Mouse (Mus musculus) cerebellum, adult 2 months (tissue): ENCODE data around the gene Larp1.

ENCODE experiments used
- CTCF ChIP-seq: fragments of 200-500 bp; IDR thresholded peaks from 2 replicates; pipeline ENCODE4 v1.5.1; 2011; ENCODE audit warnings: low read depth, mild to moderate bottlenecking, control low read depth, low read length, moderate library complexity, borderline replicate concordance; ENCODE audit not compliant: insufficient read depth
- POLR2A ChIP-seq: fragments of 200-500 bp; IDR thresholded peaks from 2 replicates; pipeline ENCODE4 v1.6.1; 2011; ENCODE audit warnings: low read length, control low read depth, borderline replicate concordance; ENCODE audit not compliant: insufficient read depth

- no peak for TF ChIP-seq CTCF
- TF ChIP-seq POLR2A = no peak
Measured at GRCm38 (mm10) chr11:58077270-58077669, 68.4 kb downstream of the Larp1 start.
